Mouse (Mus musculus): ENCODE data around the gene H2-Ob.
"Not testable (repeated sequence)": the region's sequence is repeated elsewhere in the genome, so short reads cannot be mapped to it uniquely, and the experiment has no call there.

Gene H2-Ob

GRCm38 (mm10) chr17:34207866-34208265 is 30.8 kb upstream of the H2-Ob start:
- DNase-seq (ENCODE audit: extremely low spot score): no peak

GRCm38 (mm10) chr17:34208421-34208820 is 30.3 kb upstream of the H2-Ob start:
- DNase-seq (ENCODE audit: extremely low spot score): no peak

- DNase-seq (ENCODE audit: extremely low spot score): no peak
Measured at GRCm38 (mm10) chr17:34209680-34210079, 29.0 kb upstream of the H2-Ob start.

- DNase-seq (ENCODE audit: extremely low spot score): no peak
Measured at GRCm38 (mm10) chr17:34210599-34210998, 28.1 kb upstream of the H2-Ob start.

GRCm38 (mm10) chr17:34211746-34212365 is 26.8 kb upstream of the H2-Ob start:
- DNase-seq (ENCODE audit: extremely low spot score): no peak

GRCm38 (mm10) chr17:34213936-34214335 is 24.8 kb upstream of the H2-Ob start:
- no peak for DNase-seq (ENCODE audit: extremely low spot score)

- DNase-seq (ENCODE audit: extremely low spot score): no peak
Measured at GRCm38 (mm10) chr17:34215176-34215575, 23.5 kb upstream of the H2-Ob start.

- no peak for DNase-seq (ENCODE audit: extremely low spot score)
Measured at GRCm38 (mm10) chr17:34217216-34217928, 21.3 kb upstream of the H2-Ob start.

- no peak for DNase-seq (ENCODE audit: extremely low spot score)
Measured at GRCm38 (mm10) chr17:34217986-34218385, 20.7 kb upstream of the H2-Ob start.

- DNase-seq (ENCODE audit: extremely low spot score): no peak
Measured at GRCm38 (mm10) chr17:34218675-34219074, 20.0 kb upstream of the H2-Ob start.

GRCm38 (mm10) chr17:34219096-34219495 is 19.6 kb upstream of the H2-Ob start:
- DNase-seq (ENCODE audit: extremely low spot score): not testable (repeated sequence)

- not testable (repeated sequence) for DNase-seq (ENCODE audit: extremely low spot score)
Measured at GRCm38 (mm10) chr17:34219801-34220200, 18.9 kb upstream of the H2-Ob start.

GRCm38 (mm10) chr17:34220401-34220800 is 18.3 kb upstream of the H2-Ob start:
- not testable (repeated sequence) for DNase-seq (ENCODE audit: extremely low spot score)

- no peak for DNase-seq (ENCODE audit: extremely low spot score)
Measured at GRCm38 (mm10) chr17:34224816-34225215, 13.9 kb upstream of the H2-Ob start.

- DNase-seq (ENCODE audit: extremely low spot score): no peak
Measured at GRCm38 (mm10) chr17:34225426-34225825, 13.3 kb upstream of the H2-Ob start.

GRCm38 (mm10) chr17:34225911-34226310 is 12.8 kb upstream of the H2-Ob start:
- DNase-seq (ENCODE audit: extremely low spot score): not testable (repeated sequence)

GRCm38 (mm10) chr17:34230971-34231370 is 7.7 kb upstream of the H2-Ob start:
- not testable (repeated sequence) for DNase-seq (ENCODE audit: extremely low spot score)

GRCm38 (mm10) chr17:34232021-34232420 is 6.7 kb upstream of the H2-Ob start:
- DNase-seq (ENCODE audit: extremely low spot score): not testable (repeated sequence)

GRCm38 (mm10) chr17:34234926-34235325 is 3.8 kb upstream of the H2-Ob start:
- peak; percentile 17 for DNase-seq (ENCODE audit: extremely low spot score)

GRCm38 (mm10) chr17:34236691-34237090 is 2.0 kb upstream of the H2-Ob start:
- no peak for DNase-seq (ENCODE audit: extremely low spot score)

- no peak for DNase-seq (ENCODE audit: extremely low spot score)
Measured at GRCm38 (mm10) chr17:34237741-34238140, 962 bp upstream of the H2-Ob start.

- DNase-seq (ENCODE audit: extremely low spot score): no peak
Measured at GRCm38 (mm10) chr17:34239601-34240041, 918 bp downstream of the H2-Ob start.

GRCm38 (mm10) chr17:34240366-34240765 is 1.7 kb downstream of the H2-Ob start:
- no peak for DNase-seq (ENCODE audit: extremely low spot score)

Data from embryo, embryonic 9.5 days (tissue).